Mouse (Mus musculus) liver, embryonic 14.5 days (tissue): ENCODE results near the gene Trp53i11.

ENCODE experiments used
- CTCF ChIP-seq: IDR thresholded peaks from 2 replicates; pipeline ENCODE4 v1.5.1; 2016; ENCODE audit warnings: antibody characterized with exemption, low read depth, control low read depth
- EP300 ChIP-seq: IDR thresholded peaks from 2 replicates; pipeline ENCODE4 v1.6.1; 2016; ENCODE audit warnings: antibody characterized with exemption, low read depth

- no peak for TF ChIP-seq CTCF
- no peak for TF ChIP-seq EP300
These were observed 17.0 kb upstream of the Trp53i11 start for GRCm38 (mm10) chr2:93170156-93170844.
